In genomic region chr11:97700003-97700745, GRCm38 (mm10) we compare ENCODE assay signal across 8 mouse cellular contexts. TPM values are rescaled to one million over a fixed set of nuclear protein-coding genes. Genes with fewer than 3 reads are reported as not detected.
DNase-seq lines count a peak whose midpoint lies in the region; ATAC-seq and TF ChIP-seq lines count a peak whose summit lies in the region.

TSS of gene Pcgf2 (minus strand) at chr11:97700497.

- peak within 1 kb of the TSS; percentile 100 for H3K27ac ChIP-seq in forebrain, embryonic 10.5 days
- H3K27ac ChIP-seq in heart, embryonic 15.5 days: peak within 1 kb of the TSS; percentile 100
- peak within 1 kb of the TSS; percentile 61 for H3K27ac ChIP-seq in liver, embryonic 16.5 days (ENCODE audit: low read length)
- H3K27ac ChIP-seq in neural tube, embryonic 15.5 days (replicated peaks): peak within 1 kb of the TSS; percentile 97

- no peaks in the 10 kb centered on the region for H3K9me3 ChIP-seq in forebrain, embryonic 10.5 days
- no peaks in the 10 kb centered on the region for H3K9me3 ChIP-seq in heart, embryonic 15.5 days (replicated peaks)
- H3K9me3 ChIP-seq in liver, embryonic 16.5 days (replicated peaks; ENCODE audit: control insufficient read depth, low read length): no peaks in the 10 kb centered on the region
- no peaks in the 10 kb centered on the region for H3K9me3 ChIP-seq in neural tube, embryonic 15.5 days (replicated peaks)

- H3K79me2 ChIP-seq in C2C12 (ENCODE audit: control insufficient read depth, insufficient read depth): peaks cover 62% of the 10 kb centered on the region

- H3K9ac ChIP-seq in heart, embryonic 15.5 days: peak within 1 kb of the TSS; percentile 96
- peak within 1 kb of the TSS; percentile 56 for H3K9ac ChIP-seq in liver, embryonic 16.5 days (ENCODE audit: low read depth, low read length)
- peak within 1 kb of the TSS; percentile 94 for H3K9ac ChIP-seq in neural tube, embryonic 15.5 days (replicated peaks)

- peaks cover 12% of the 10 kb centered on the region for H3K36me3 ChIP-seq in C2C12 (ENCODE audit: control insufficient read depth, insufficient read depth)
- peaks cover 10% of the 10 kb centered on the region for H3K36me3 ChIP-seq in forebrain, embryonic 10.5 days (replicated peaks)
- peaks cover 3% of the 10 kb centered on the region; the same call in 1 of the 2 replicates for H3K36me3 ChIP-seq in heart, embryonic 15.5 days
- no peaks in the 10 kb centered on the region for H3K36me3 ChIP-seq in liver, embryonic 16.5 days (ENCODE audit: control insufficient read depth, insufficient read depth)
- no peaks in the 10 kb centered on the region for H3K36me3 ChIP-seq in neural tube, embryonic 15.5 days

- ATAC-seq in heart, embryonic 15.5 days (replicated peaks; ENCODE audit: insufficient number of reproducible peaks, insufficient read depth, low FRiP score, low read depth): peak; percentile 24
- ATAC-seq in liver, embryonic 16.5 days (ENCODE audit: low read depth): no peak
- ATAC-seq in neural tube, embryonic 15.5 days (ENCODE audit: low FRiP score): peak; percentile 3; the same call in 1 of the 2 replicates

- H3K4me2 ChIP-seq in heart, embryonic 15.5 days: peak within 1 kb of the TSS; percentile 98
- H3K4me2 ChIP-seq in liver, embryonic 16.5 days (ENCODE audit: low read depth, low read length): peak within 1 kb of the TSS; percentile 70
- H3K4me2 ChIP-seq in neural tube, embryonic 15.5 days: peak within 1 kb of the TSS; percentile 90

- peaks cover 71% of the 10 kb centered on the region for H3K4me1 ChIP-seq in forebrain, embryonic 10.5 days
- peaks cover 59% of the 10 kb centered on the region for H3K4me1 ChIP-seq in heart, embryonic 15.5 days (replicated peaks)
- H3K4me1 ChIP-seq in liver, embryonic 16.5 days (ENCODE audit: control insufficient read depth, low read depth, low read length): peaks cover 17% of the 10 kb centered on the region
- H3K4me1 ChIP-seq in neural tube, embryonic 15.5 days: peaks cover 61% of the 10 kb centered on the region

- WGBS in forebrain, embryonic 10.5 days: under 1% methylated on average over 85 of the region's 85 CpGs
- under 1% methylated on average over 85 of the region's 85 CpGs for WGBS in heart, embryonic 15.5 days
- WGBS in liver, embryonic 16.5 days (ENCODE audit: insufficient replicate concordance): under 1% methylated on average over 85 of the region's 85 CpGs
- WGBS in neural tube, embryonic 15.5 days: under 1% methylated on average over 85 of the region's 85 CpGs

- no peak for TF ChIP-seq CTCF in C2C12 (IDR thresholded peaks at IDR 0.05; ENCODE audit: control insufficient read depth, insufficient read depth, insufficient read length)

- H3K79me3 ChIP-seq in C2C12 (ENCODE audit: low read depth): peaks cover 56% of the 10 kb centered on the region

- peak; percentile 85 to 86 for DNase-seq in adrenal gland, postnatal 36 days
- peak; percentile 78 for DNase-seq in forebrain, embryonic 10.5 days (ENCODE audit: extremely low spot score, low spot score)
- peak; percentile 90 for DNase-seq in kidney, postnatal 14 days
- peak; percentile 68 for DNase-seq in thymus, postnatal 4 days

- H3ac ChIP-seq in C2C12 (ENCODE audit: control insufficient read depth, insufficient read length, low read depth): peak within 1 kb of the TSS; percentile 91

- no peaks in the 10 kb centered on the region for H3K27me3 ChIP-seq in C2C12 (ENCODE audit: control insufficient read depth, insufficient read depth, insufficient read length)
- H3K27me3 ChIP-seq in forebrain, embryonic 10.5 days (ENCODE audit: poor library complexity, severe bottlenecking): no peaks in the 10 kb centered on the region
- H3K27me3 ChIP-seq in heart, embryonic 15.5 days: no peaks in the 10 kb centered on the region
- peaks cover 46% of the 10 kb centered on the region for H3K27me3 ChIP-seq in liver, embryonic 16.5 days (ENCODE audit: control insufficient read depth, insufficient read depth, low read depth, low read length)
- no peaks in the 10 kb centered on the region for H3K27me3 ChIP-seq in neural tube, embryonic 15.5 days (replicated peaks)

- peak within 1 kb of the TSS; percentile 89 for H3K4me3 ChIP-seq in C2C12 (ENCODE audit: insufficient read depth, poor library complexity, severe bottlenecking)
- peak within 1 kb of the TSS; percentile 91 for H3K4me3 ChIP-seq in forebrain, embryonic 10.5 days
- H3K4me3 ChIP-seq in heart, embryonic 15.5 days: peak within 1 kb of the TSS; percentile 86
- H3K4me3 ChIP-seq in liver, embryonic 16.5 days (ENCODE audit: low read depth, low read length): peak within 1 kb of the TSS; percentile 65
- H3K4me3 ChIP-seq in neural tube, embryonic 15.5 days (replicated peaks): peak within 1 kb of the TSS; percentile 95

TF ChIP-seq in C2C12, 6 proteins besides CTCF, POLR2A, EP300 and RAD21:
- peak; percentile 76 for TF ChIP-seq MAX (IDR thresholded peaks at IDR 0.05)
- TF ChIP-seq MYOD1 (IDR thresholded peaks at IDR 0.05; ENCODE audit: control insufficient read depth, insufficient read length, low read depth): no peak
- TF ChIP-seq MYOG (IDR thresholded peaks at IDR 0.05; ENCODE audit: control insufficient read depth, extremely low read depth, insufficient read length): no peak

RNA-seq across cellular contexts. Expression of gene Pcgf2, which starts in this region (rescaled TPM):
- polyA plus RNA-seq in C2C12 (2012; fragmentation: generic; extraction: Trizol): 29.2 TPM
- total RNA-seq in adrenal gland, postnatal 36 days (2021): 10 to 100 TPM; 25.7 to 28.5 TPM
- polyA plus RNA-seq in forebrain, embryonic 10.5 days (2016; fragmentation: Nextera tagmentation; extraction: Ambion mirVana): 18.4 and 20.9 TPM in 2 replicates
- 10.9 and 11.5 TPM in 2 replicates for polyA plus RNA-seq in heart, embryonic 15.5 days (2015; fragmentation: Nextera tagmentation; extraction: Ambion mirVana)
- 1.6 and 2.1 TPM in 2 replicates for polyA plus RNA-seq in liver, embryonic 16.5 days (2015; fragmentation: Nextera tagmentation; extraction: Ambion mirVana)
- 17.6 and 17.7 TPM in 2 replicates for polyA plus RNA-seq in neural tube, embryonic 15.5 days (2015; fragmentation: Nextera tagmentation; extraction: Ambion mirVana)
